Mouse (Mus musculus) thymus, adult 2 months (tissue): ENCODE data around the gene Palld. TPM values are rescaled to one million over a fixed set of nuclear protein-coding genes. Genes with fewer than 3 reads are reported as not detected.
A peak's percentile ranks its signal among the peaks of the same experiment; 100 is the strongest.

Experiments used
- DNase-seq: peaks from one replicate; pipeline ENCODE4 v3.0.0; 2021
- H3K27ac ChIP-seq: fragments of 200-500 bp; 2 replicates; pipeline ENCODE4 v1.5.1; 2012; ENCODE audit warnings: low read length, control low read depth; ENCODE audit not compliant: control insufficient read depth, insufficient read depth
- H3K27me3 ChIP-seq: fragments of 200-500 bp; 2 replicates; pipeline ENCODE4 v1.6.1; 2012; ENCODE audit warnings: mild to moderate bottlenecking, low read length, moderate library complexity, mixed read lengths; ENCODE audit not compliant: control insufficient read depth, insufficient read depth
- H3K36me3 ChIP-seq: fragments of 200-500 bp; 2 replicates; pipeline ENCODE4 v1.6.1; 2012; ENCODE audit warnings: mild to moderate bottlenecking, low read length, moderate library complexity; ENCODE audit not compliant: control insufficient read depth, insufficient read depth
- H3K4me1 ChIP-seq: fragments of 200-500 bp; replicated peaks from 2 replicates; pipeline ENCODE4 v1.6.1; 2012; ENCODE audit warnings: low read length; ENCODE audit not compliant: control insufficient read depth, insufficient read depth
- H3K4me3 ChIP-seq: fragments of 200-500 bp; 2 replicates; pipeline ENCODE4 v1.5.1; 2012; ENCODE audit warnings: mild to moderate bottlenecking, low read length, control low read depth, moderate library complexity; ENCODE audit not compliant: control insufficient read depth, insufficient read depth
- CTCF ChIP-seq: fragments of 200-500 bp; IDR thresholded peaks from 2 replicates; pipeline ENCODE4 v1.5.1; 2012; ENCODE audit warnings: mild to moderate bottlenecking, control low read depth, low read length, moderate library complexity, borderline replicate concordance; ENCODE audit not compliant: control insufficient read depth, poor library complexity, insufficient read depth; ENCODE audit errors: extremely low read depth
- POLR2A ChIP-seq: fragments of 200-500 bp; IDR thresholded peaks from 2 replicates; pipeline ENCODE4 v1.6.1; 2012; ENCODE audit warnings: mild to moderate bottlenecking, low read length, control low read depth, moderate library complexity; ENCODE audit not compliant: control insufficient read depth, poor library complexity, insufficient read depth; ENCODE audit errors: extremely low read depth
- WGBS: fragments of 180-500 bp; shearing (Covaris S2); methylation state at CpG from one replicate; pipeline ENCODE4 v1.1.7; 2018; 5-methylcytosine and 5-hydroxymethylcytosine counted together
- polyA plus RNA-seq: library from polyadenylated mRNA; depleted of rRNA; stranded (reverse); fragments of >200 nt; gene quantifications from 2 replicates; pipeline ENCODE4 v1.2.3, GENCODE M21; 2012

The Palld gene
- polyA plus RNA-seq, 1 experiment, result 10.6 TPM

DNA sequence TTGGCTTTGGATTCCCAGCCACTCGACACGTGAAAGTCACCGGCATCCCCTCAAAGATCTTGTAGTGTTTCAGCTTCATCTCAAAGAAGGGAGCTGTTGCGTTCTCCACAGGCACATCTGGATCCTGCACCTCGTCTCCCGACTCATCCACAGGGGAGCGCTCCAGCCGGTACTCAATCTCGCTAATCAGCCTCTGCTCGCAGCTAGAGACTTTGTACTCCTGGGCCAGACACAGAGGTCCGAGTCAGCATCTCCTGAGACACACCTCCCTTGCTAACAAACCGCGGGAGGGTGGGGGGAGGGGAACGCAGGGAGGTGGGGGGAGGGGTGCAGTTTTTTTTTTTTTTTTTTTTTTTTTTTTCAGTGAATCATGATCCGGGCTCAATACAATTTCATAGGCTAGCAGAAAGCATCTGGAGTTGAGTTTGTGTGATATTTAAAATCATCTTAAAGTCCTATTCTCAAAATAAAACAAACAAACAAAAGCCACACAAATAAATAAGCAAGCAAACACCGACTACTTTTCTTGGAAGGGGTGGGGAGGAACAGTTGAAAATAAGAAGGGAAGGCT, 369.0 kb downstream of the Palld start:
- H3K4me1 ChIP-seq, result no peaks in the 10 kb centered on the region
- DNase-seq, result no peak
- H3K27ac ChIP-seq, result no peak overlapping the region
- 82% methylated on average over 16 of the region's 16 CpGs for WGBS
- no peaks in the 10 kb centered on the region for H3K27me3 ChIP-seq
- TF ChIP-seq POLR2A, result no peak
- no peak for TF ChIP-seq CTCF
- no peak overlapping the region for H3K4me3 ChIP-seq
- no peaks in the 10 kb centered on the region for H3K36me3 ChIP-seq

DNA sequence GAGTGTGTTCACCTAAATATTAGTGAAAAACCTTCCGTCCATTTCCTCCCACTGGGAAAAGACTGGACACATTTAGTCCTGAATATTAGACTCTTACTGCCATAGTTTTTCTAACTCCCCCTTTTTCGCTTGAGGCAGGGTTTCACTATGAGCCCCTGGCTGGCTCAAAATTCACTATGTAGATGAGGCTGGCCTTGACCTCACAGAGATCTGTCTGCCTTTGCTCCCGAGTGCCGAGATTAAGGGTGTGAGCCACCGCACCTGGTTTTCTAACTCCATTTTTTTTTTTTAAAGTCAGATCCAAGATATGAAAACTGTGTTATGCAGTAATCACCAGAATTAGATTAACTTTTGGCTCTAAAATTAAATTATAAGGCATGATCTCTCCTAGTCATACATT, 369.7 kb downstream of the Palld start:
- DNase-seq, result no peak
- H3K36me3 ChIP-seq, result no peaks in the 10 kb centered on the region
- WGBS, result 97% methylated on average over 5 of the region's 5 CpGs
- no peak overlapping the region for H3K4me3 ChIP-seq
- H3K27ac ChIP-seq, result no peak overlapping the region
- no peaks in the 10 kb centered on the region for H3K4me1 ChIP-seq
- no peaks in the 10 kb centered on the region for H3K27me3 ChIP-seq
- no peak for TF ChIP-seq POLR2A
- TF ChIP-seq CTCF, result no peak

DNA sequence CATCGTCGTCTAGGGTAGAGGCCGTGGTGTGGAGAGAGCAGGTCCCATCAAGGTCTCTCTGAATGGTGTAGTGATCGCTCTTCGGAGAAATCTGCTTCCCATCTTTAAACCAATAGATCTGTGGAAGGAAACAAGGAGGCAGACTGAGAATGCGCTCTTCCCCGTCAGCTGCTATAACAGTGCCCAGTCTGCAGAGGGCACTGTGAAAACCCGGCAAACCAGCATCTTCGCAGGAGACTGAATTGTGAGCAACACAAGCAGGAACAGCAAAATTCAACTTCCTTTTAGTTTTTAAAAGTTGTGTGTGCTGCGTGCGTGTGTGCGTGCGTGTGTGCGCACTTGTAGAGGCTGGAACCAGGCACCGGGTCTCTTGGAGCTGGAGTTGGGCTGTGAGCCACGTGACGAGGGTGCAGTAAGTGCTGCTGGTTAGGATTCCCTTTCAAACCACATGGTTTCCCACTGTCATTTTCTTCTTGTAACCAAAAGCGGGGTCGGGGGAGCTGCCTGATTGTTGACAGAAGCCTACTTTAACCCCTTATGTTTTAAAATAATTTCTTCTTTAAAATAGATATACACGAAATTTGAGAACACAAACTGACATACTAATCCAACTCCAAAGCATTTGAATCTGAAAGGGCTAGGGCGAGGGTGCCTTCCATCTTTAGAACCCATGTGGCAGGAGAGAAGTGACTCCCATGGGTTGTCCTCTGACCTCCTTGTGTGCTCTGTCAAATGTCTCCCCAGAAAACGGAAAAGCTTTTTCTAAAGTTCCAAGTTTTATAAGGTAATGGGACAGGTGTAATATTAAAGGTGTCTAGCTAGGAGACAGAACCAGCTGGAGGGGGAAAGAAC, 370.3 kb downstream of the Palld start:
- DNase-seq, result no peak
- H3K27ac ChIP-seq, result no peak overlapping the region
- H3K4me1 ChIP-seq, result no peaks in the 10 kb centered on the region
- no peaks in the 10 kb centered on the region for H3K36me3 ChIP-seq
- no peaks in the 10 kb centered on the region for H3K27me3 ChIP-seq
- WGBS, result 87% methylated on average over 22 of the region's 22 CpGs
- TF ChIP-seq POLR2A, result no peak
- no peak for TF ChIP-seq CTCF
- no peak overlapping the region for H3K4me3 ChIP-seq

DNA sequence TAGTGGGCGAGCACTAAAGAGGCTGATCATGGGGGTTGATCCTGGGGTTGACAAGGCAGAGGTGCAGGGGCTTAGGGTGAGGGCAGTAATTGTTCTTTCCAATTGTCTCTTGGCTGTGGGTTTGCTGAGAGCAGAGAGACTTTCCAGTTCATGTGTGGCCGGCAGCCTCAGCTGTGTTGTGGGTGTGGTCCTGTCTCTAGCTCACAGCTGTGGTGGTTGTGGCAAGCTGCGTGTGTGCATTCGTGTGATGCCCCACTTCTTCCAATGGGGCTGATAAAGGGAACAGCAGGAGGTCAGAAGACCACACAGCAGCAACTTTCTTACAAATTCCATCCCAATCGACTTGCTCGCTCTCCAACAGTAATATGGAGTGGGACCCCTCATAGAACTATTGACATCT, 373.8 kb downstream of the Palld start:
- no peaks in the 10 kb centered on the region for H3K36me3 ChIP-seq
- no peaks in the 10 kb centered on the region for H3K27me3 ChIP-seq
- no peak for TF ChIP-seq CTCF
- H3K4me3 ChIP-seq, result no peak overlapping the region
- no peak for DNase-seq
- 46% methylated on average over 6 of the region's 6 CpGs for WGBS
- H3K4me1 ChIP-seq, result no peaks in the 10 kb centered on the region
- no peak overlapping the region for H3K27ac ChIP-seq

DNA sequence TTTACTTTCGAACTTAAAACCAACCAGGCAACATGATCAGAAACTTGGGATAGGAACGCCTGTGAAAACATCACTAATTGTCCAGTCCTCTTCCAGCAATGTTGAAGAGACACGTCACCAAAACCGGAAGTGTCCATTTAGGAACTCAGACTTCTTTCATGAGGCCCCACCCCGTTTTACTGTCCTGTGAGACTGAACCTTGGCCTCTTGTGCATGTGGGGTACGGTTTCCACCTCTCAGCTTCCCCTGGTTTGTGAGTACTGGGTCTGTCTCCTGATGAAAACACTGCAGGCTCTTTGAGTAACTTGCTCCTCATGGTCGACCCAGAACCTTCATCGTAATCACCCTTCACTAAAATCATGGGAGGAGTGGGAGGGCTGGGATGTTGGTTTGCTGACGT, 374.3 kb downstream of the Palld start:
- Histone ChIP-seq H3K4me3 (no peak overlapping the region), H3K4me1 (no peaks in the 10 kb centered on the region), H3K27me3 (no peaks in the 10 kb centered on the region), H3K27ac (no peak overlapping the region), H3K36me3 (no peaks in the 10 kb centered on the region)
- TF ChIP-seq CTCF (no peak), POLR2A (no peak)
- DNase-seq, result no peak
- 93% methylated on average over 9 of the region's 9 CpGs for WGBS

DNA sequence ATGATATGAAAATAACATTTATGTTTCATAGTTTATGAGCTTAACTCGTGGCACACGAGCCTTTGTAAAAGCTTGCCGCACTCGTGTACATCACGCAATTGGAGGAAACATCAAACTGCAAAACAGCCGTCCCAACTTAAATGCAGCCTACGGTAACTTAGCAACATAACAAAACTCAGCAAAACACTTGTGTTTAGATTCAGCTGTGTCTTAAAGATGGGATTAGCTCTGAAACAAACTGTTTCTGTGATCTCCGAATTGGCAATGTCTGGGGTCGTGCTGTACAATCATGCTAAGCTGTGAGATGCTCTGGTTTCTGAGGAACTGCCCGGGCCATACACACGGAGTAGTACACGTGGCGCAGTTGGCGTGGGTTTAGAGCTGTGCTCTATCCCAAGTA, 375.5 kb downstream of the Palld start:
- Histone ChIP-seq H3K36me3 (no peaks in the 10 kb centered on the region), H3K27me3 (no peaks in the 10 kb centered on the region), H3K4me3 (no peak overlapping the region), H3K4me1 (no peaks in the 10 kb centered on the region), H3K27ac (no peak overlapping the region)
- no peak for DNase-seq
- no peak for TF ChIP-seq CTCF
- WGBS, result 94% methylated on average over 14 of the region's 14 CpGs

DNA sequence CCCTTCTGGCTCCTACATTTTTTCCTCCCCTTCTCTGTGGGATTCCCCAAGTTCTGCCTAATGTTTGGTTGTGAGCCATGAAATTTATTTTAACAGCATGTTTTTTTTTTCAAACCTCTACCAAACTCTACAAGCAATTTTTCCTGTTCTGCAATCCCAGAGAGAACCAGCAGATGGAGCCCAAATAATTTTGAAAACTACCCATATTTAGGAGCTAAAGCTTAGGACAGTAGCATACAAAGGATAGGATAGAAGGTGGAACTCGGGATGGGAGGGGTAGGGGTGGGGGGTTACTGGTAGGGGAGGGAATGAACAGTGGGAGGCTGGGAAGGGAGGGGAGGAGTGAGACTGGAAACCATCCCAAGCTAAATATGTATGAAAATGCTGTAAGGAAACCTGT, 380.4 kb downstream of the Palld start:
- Histone ChIP-seq H3K27ac (no peak overlapping the region), H3K4me1 (peaks cover 4% of the 10 kb centered on the region), H3K36me3 (no peaks in the 10 kb centered on the region), H3K27me3 (no peaks in the 10 kb centered on the region), H3K4me3 (no peak overlapping the region)
- DNase-seq, result peak; percentile 30
- 15% methylated on average over 1 of the region's 1 CpGs for WGBS
- TF ChIP-seq CTCF (no peak), POLR2A (no peak)
